Mouse (Mus musculus) liver, embryonic 14.5 days (tissue): ENCODE results near the gene Piezo1. TPM values are rescaled to one million over a fixed set of nuclear protein-coding genes. Genes with fewer than 3 reads are reported as not detected.
A peak's percentile ranks its signal among the peaks of the same experiment; 100 is the strongest.

Experiments
- ATAC-seq: fragments of 200-750 bp; cut with Nextera tagmentation; 2 replicates; pipeline ENCODE4 v1.8.0; 2017; ENCODE audit warnings: moderate number of reproducible peaks, mild to moderate bottlenecking, moderate library complexity; ENCODE audit not compliant: insufficient read depth
- DNase-seq, 3 experiments: peaks; one replicate each; pipeline ENCODE4 v3.0.0-alpha.2; 2012 to 2013; ENCODE audit warnings: low read depth in 3 of 3, low spot score in 3 of 3
- H3K27ac ChIP-seq: fragments of 300-500 bp; sonication (generic); 2 replicates; pipeline ENCODE4 v1.5.1; 2014; ENCODE audit warnings: moderate library complexity, mild to moderate bottlenecking, control low read depth, inconsistent platforms
- H3K27me3 ChIP-seq: fragments of 300-500 bp; sonication (generic); 2 replicates; pipeline ENCODE4 v1.6.1; 2014; ENCODE audit warnings: mild to moderate bottlenecking, low read length, moderate library complexity; ENCODE audit not compliant: control insufficient read depth, insufficient read depth
- H3K36me3 ChIP-seq: fragments of 300-500 bp; sonication (generic); replicated peaks from 2 replicates; pipeline ENCODE4 v1.6.1; 2014; ENCODE audit warnings: low read depth; ENCODE audit not compliant: control insufficient read depth, insufficient read depth
- H3K4me1 ChIP-seq, 2 experiments: fragments of 200-500 bp in 1 of 2; fragments of 300-500 bp in 1 of 2; sonication (generic) in 1 of 2; replicated peaks; 2 replicates each; pipeline ENCODE4 v1.6.1; 2012 to 2014; ENCODE audit warnings: antibody characterized with exemption in 1 of 2, inconsistent platforms in 1 of 2, low read length in 1 of 2; ENCODE audit not compliant: control insufficient read depth in 2 of 2, insufficient read depth in 2 of 2
- H3K4me2 ChIP-seq: fragments of 300-500 bp; sonication (generic); 2 replicates; pipeline ENCODE4 v1.6.1; 2014; ENCODE audit warnings: low read depth, mild to moderate bottlenecking, control low read depth, moderate library complexity
- H3K4me3 ChIP-seq, 2 experiments: fragments of 200-500 bp in 1 of 2; fragments of 300-500 bp in 1 of 2; sonication (generic) in 1 of 2; 2 replicates each; pipeline ENCODE4 v1.5.1; 2012 to 2014; ENCODE audit warnings: low read depth in 2 of 2, low read length in 2 of 2, mild to moderate bottlenecking in 2 of 2, control low read depth in 1 of 2, inconsistent platforms in 1 of 2, moderate library complexity in 1 of 2; ENCODE audit not compliant: insufficient read depth in 1 of 2
- H3K9ac ChIP-seq: fragments of 300-500 bp; sonication (generic); replicated peaks from 2 replicates; pipeline ENCODE4 v1.6.1; 2014; ENCODE audit warnings: mild to moderate bottlenecking, control low read depth, moderate library complexity
- H3K9me3 ChIP-seq: fragments of 300-500 bp; sonication (generic); 2 replicates; pipeline ENCODE4 v1.6.1; 2016; ENCODE audit warnings: low read length, mixed read lengths; ENCODE audit not compliant: control insufficient read depth
- CTCF ChIP-seq: IDR thresholded peaks from 2 replicates; pipeline ENCODE4 v1.5.1; 2016; ENCODE audit warnings: antibody characterized with exemption, low read depth, control low read depth
- EP300 ChIP-seq: IDR thresholded peaks from 2 replicates; pipeline ENCODE4 v1.6.1; 2016; ENCODE audit warnings: antibody characterized with exemption, low read depth
- WGBS: fragments of 180-500 bp; shearing (Covaris S2); extraction: QIAGEN DNeasy Blood & Tissue Kit; methylation state at CpG from one replicate; pipeline ENCODE4 v1.1.7; 2014; ENCODE audit not compliant: insufficient replicate concordance; 5-methylcytosine and 5-hydroxymethylcytosine counted together
- polyA plus RNA-seq, 2 experiments: library from polyadenylated mRNA; depleted of rRNA in 1 of 2; stranded (reverse) in 1 of 2; unstranded in 1 of 2; fragments of >200 nt; fragmentation: Nextera tagmentation in 1 of 2; extraction: Ambion mirVana in 1 of 2; gene quantifications; 2 replicates each; pipeline versions ENCODE4 v1.2.1 to v1.2.3; 2012 to 2014

Piezo1 gene
- polyA plus RNA-seq, 2 experiments, result 12.6 to 60.9 TPM

GRCm38 (mm10) chr8:122523652-122524360 lies 27.3 kb downstream of the Piezo1 start:
- Histone ChIP-seq H3K9me3 (no peaks in the 10 kb centered on the region), H3K27ac (peak overlapping the region; percentile 42; the same call in 1 of the 2 replicates), H3K36me3 (no peaks in the 10 kb centered on the region), H3K4me2 (peak overlapping the region; percentile 8; the same call in 1 of the 2 replicates), H3K9ac (peak overlapping the region; percentile 23; the same call in 1 of the 2 replicates), H3K27me3 (no peaks in the 10 kb centered on the region), H3K4me3 (no peak overlapping the region), H3K4me1 (peaks cover 42 to 68% of the 10 kb centered on the region in 2 experiments)
- DNase-seq (no peak), ATAC-seq (no peak)
- 59% methylated on average over 23 of the region's 23 CpGs for WGBS
- TF ChIP-seq CTCF (no peak), EP300 (no peak)

- TF ChIP-seq EP300, result no peak
- no peak for TF ChIP-seq CTCF
- WGBS, result 63% methylated on average over 14 of the region's 14 CpGs
- Histone ChIP-seq H3K9me3 (no peaks in the 10 kb centered on the region), H3K9ac (no peak overlapping the region), H3K36me3 (no peaks in the 10 kb centered on the region), H3K4me3 (no peak overlapping the region), H3K4me1 (peaks cover 42 to 74% of the 10 kb centered on the region in 2 experiments), H3K27me3 (no peaks in the 10 kb centered on the region), H3K4me2 (peak overlapping the region; percentile 8; the same call in 1 of the 2 replicates), H3K27ac (peak overlapping the region; percentile 42)
- DNase-seq (no peak), ATAC-seq (peak; percentile 8; the same call in 1 of the 2 replicates)
Observed at GRCm38 (mm10) chr8:122522796-122523651, 28.1 kb downstream of the Piezo1 start.

- no peaks in the 10 kb centered on the region for H3K9me3 ChIP-seq
- H3K4me2 ChIP-seq, result no peak overlapping the region
- H3K27me3 ChIP-seq, result no peaks in the 10 kb centered on the region
- ATAC-seq (no peak), DNase-seq (no peak)
- H3K4me3 ChIP-seq, result no peak overlapping the region
- H3K36me3 ChIP-seq, result no peaks in the 10 kb centered on the region; the same call in 1 of the 2 replicates
- WGBS, result 51% methylated on average over 11 of the region's 11 CpGs
- H3K4me1 ChIP-seq, result peaks cover 33 to 60% of the 10 kb centered on the region in 2 experiments
- no peak for TF ChIP-seq CTCF
- no peak for TF ChIP-seq EP300
- H3K27ac ChIP-seq, result no peak overlapping the region
- no peak overlapping the region for H3K9ac ChIP-seq
Observed at GRCm38 (mm10) chr8:122520611-122521010, 30.5 kb downstream of the Piezo1 start.

- WGBS, result 31% methylated on average over 6 of the region's 6 CpGs
- H3K36me3 ChIP-seq, result peaks cover 12% of the 10 kb centered on the region
- no peak overlapping the region for H3K4me2 ChIP-seq
- peaks cover 7 to 31% of the 10 kb centered on the region in 2 experiments; a peak in 3 of 4 replicates for H3K4me1 ChIP-seq
- no peak overlapping the region for H3K27ac ChIP-seq
- no peak for TF ChIP-seq EP300
- no peak for TF ChIP-seq CTCF
- peak; percentile 21 for ATAC-seq
- no peak overlapping the region for H3K9ac ChIP-seq
- no peaks in the 10 kb centered on the region for H3K27me3 ChIP-seq
- no peak for DNase-seq
- no peaks in the 10 kb centered on the region for H3K9me3 ChIP-seq
- no peak overlapping the region for H3K4me3 ChIP-seq
Observed at GRCm38 (mm10) chr8:122517541-122518190, 33.5 kb downstream of the Piezo1 start.
